Mouse (Mus musculus): ENCODE measurements at regions not wholly inside any gene's neighbourhood (a gene's known extent, or its start where the extent isn't known, plus 50 kb on each side); places are given as distances from the start of the nearest gene placed in this dataset.

DNA sequence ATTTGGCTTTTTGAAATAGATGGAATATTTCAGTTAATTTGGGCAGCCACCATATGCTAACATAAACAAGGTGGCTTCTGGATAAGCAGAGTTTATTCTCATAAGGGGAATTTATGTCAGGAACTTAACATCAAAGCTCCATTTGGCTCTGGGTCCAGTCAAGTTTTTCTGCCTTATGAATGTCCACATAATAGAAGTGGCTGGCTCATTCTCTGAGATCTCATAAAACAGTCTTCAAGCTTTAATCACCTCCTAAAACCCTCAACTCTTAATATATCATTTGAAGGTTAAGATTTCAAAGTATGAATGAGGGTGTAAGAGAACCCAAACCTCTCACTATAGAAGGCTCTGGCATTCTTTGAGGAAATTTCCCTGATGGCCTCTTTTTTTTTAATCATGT lies 1361.0 kb downstream of the Efna5 start:
- TF ChIP-seq NRF1 (IDR thresholded peaks at IDR 0.05; ENCODE audit: insufficient read depth, low read depth, low read length, poor library complexity, severe bottlenecking) (no peak), ZMIZ1 (IDR thresholded peaks at IDR 0.05; ENCODE audit: low read depth, low read length) (no peak), BHLHE40 (IDR thresholded peaks at IDR 0.05; ENCODE audit: borderline replicate concordance, low read depth, low read length) (no peak), USF1 (IDR thresholded peaks at IDR 0.05; ENCODE audit: low read depth, low read length) (no peak), ETS1 (IDR thresholded peaks at IDR 0.05; ENCODE audit: low read depth, low read length) (no peak), NELFE (IDR thresholded peaks at IDR 0.05; ENCODE audit: low read depth, low read length) (no peak), POLR2AphosphoS2 (IDR thresholded peaks at IDR 0.05; ENCODE audit: low read length) (no peak), POLR2AphosphoS5 (IDR thresholded peaks at IDR 0.05; ENCODE audit: borderline replicate concordance, low read depth, low read length) (no peak), MXI1 (IDR thresholded peaks at IDR 0.05; ENCODE audit: low read depth, low read length) (no peak), EP300 (IDR thresholded peaks at IDR 0.05; ENCODE audit: low read depth in 1 of 2, low read length in 2 of 2) (no peak), RAD21 (IDR thresholded peaks at IDR 0.05; ENCODE audit: low read depth, low read length) (no peak), ZKSCAN1 (IDR thresholded peaks at IDR 0.05; ENCODE audit: low read depth, low read length) (no peak), GABPA (IDR thresholded peaks at IDR 0.05; ENCODE audit: low read depth, low read length) (no peak), CHD2 (IDR thresholded peaks at IDR 0.05; ENCODE audit: low read length) (no peak), MYB (IDR thresholded peaks at IDR 0.05; ENCODE audit: low read depth, low read length) (no peak), RCOR1 (IDR thresholded peaks at IDR 0.05; ENCODE audit: low read depth, low read length) (no peak), USF2 (IDR thresholded peaks at IDR 0.05; ENCODE audit: borderline replicate concordance in 1 of 2, insufficient read depth in 1 of 2, low read depth in 1 of 2, low read length in 2 of 2) (no peak)
- Histone ChIP-seq H3K36me3 (ENCODE audit: control insufficient read depth in 1 of 2, insufficient read depth in 2 of 2, low read length in 2 of 2) (no peaks in the 10 kb centered on the region), H3K9me3 (replicated peaks; ENCODE audit: insufficient read depth, low read length) (no peaks in the 10 kb centered on the region), H3K27ac (ENCODE audit: control insufficient read depth, low read depth, low read length) (no peak overlapping the region), H3K9ac (ENCODE audit: control insufficient read depth, low read depth, low read length, poor library complexity, severe bottlenecking) (no peak overlapping the region), H3K79me2 (ENCODE audit: control insufficient read depth, insufficient read depth, low read length, poor library complexity) (no peaks in the 10 kb centered on the region), H3K4me1 (ENCODE audit: control insufficient read depth in 1 of 2, insufficient read depth in 2 of 2, low read length in 2 of 2) (peaks cover 0 to 2% of the 10 kb centered on the region in 2 experiments; a peak in 1 of 4 replicates), H3K4me3 (ENCODE audit: control insufficient read depth in 1 of 2, insufficient read depth in 1 of 2, low read depth in 2 of 2, low read length in 2 of 2) (no peak overlapping the region), H3K27me3 (ENCODE audit: control insufficient read depth in 1 of 2, insufficient read depth in 2 of 2, low read length in 2 of 2) (no peaks in the 10 kb centered on the region)
- DNase-seq (ENCODE audit: low read depth, low spot score) = no peak

DNA sequence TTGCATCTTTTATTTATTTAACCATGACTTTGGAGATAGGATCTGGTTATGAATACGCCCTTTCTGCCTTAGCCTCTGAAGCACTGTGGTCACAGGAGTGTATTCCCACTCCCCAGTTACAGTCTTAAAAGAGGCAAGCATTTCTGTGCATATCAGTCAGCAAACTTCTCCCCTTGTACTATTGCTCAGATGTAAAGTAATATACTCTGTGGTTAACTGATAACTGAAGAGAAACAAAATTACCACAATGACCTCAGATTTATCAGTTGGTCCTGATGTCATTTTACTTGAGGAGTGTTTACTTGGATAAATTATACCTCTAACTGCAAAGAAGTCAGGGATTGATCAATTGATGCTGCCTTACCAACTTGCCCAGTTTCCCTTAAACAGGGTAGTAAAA lies 1366.1 kb downstream of the Efna5 start:
- H3K9me3 ChIP-seq (replicated peaks; ENCODE audit: insufficient read depth, low read length) = no peaks in the 10 kb centered on the region
- no peak for TF ChIP-seq E2F4 (IDR thresholded peaks at IDR 0.05; ENCODE audit: borderline replicate concordance, low read depth, low read length)
- no peak for TF ChIP-seq CHD2 (IDR thresholded peaks at IDR 0.05; ENCODE audit: low read length)
- peak; percentile 83 for TF ChIP-seq ETS1 (IDR thresholded peaks at IDR 0.05; ENCODE audit: low read depth, low read length)
- peak; percentile 78 for TF ChIP-seq TCF12 (IDR thresholded peaks at IDR 0.05; ENCODE audit: low read depth, low read length)
- TF ChIP-seq MYB (IDR thresholded peaks at IDR 0.05; ENCODE audit: low read depth, low read length) = peak; percentile 21; the same call in 1 of the 2 replicates
- peak; percentile 74 for TF ChIP-seq GATA1 (IDR thresholded peaks at IDR 0.05; ENCODE audit: low read depth, low read length)
- TF ChIP-seq RCOR1 (IDR thresholded peaks at IDR 0.05; ENCODE audit: low read depth, low read length) = peak; percentile 87
- TF ChIP-seq UBTF (IDR thresholded peaks at IDR 0.05; ENCODE audit: borderline replicate concordance, insufficient read depth, low read depth, low read length) = no peak
- TF ChIP-seq EP300 (IDR thresholded peaks at IDR 0.05; ENCODE audit: low read depth in 1 of 2, low read length in 2 of 2) = peak; percentile 86 to 88
- no peak overlapping the region for H3K9ac ChIP-seq (ENCODE audit: control insufficient read depth, low read depth, low read length, poor library complexity, severe bottlenecking)
- H3K27ac ChIP-seq (ENCODE audit: control insufficient read depth, low read depth, low read length) = no peak overlapping the region
- peak; percentile 53 for DNase-seq (ENCODE audit: low read depth, low spot score)
- H3K4me3 ChIP-seq (ENCODE audit: control insufficient read depth in 1 of 2, insufficient read depth in 1 of 2, low read depth in 2 of 2, low read length in 2 of 2) = no peak overlapping the region
- peaks cover 0 to 2% of the 10 kb centered on the region in 2 experiments; a peak in 1 of 4 replicates for H3K4me1 ChIP-seq (ENCODE audit: control insufficient read depth in 1 of 2, insufficient read depth in 2 of 2, low read length in 2 of 2)
- peaks cover 0 to 3% of the 10 kb centered on the region in 2 experiments; a peak in 2 of 4 replicates for H3K36me3 ChIP-seq (ENCODE audit: control insufficient read depth in 1 of 2, insufficient read depth in 2 of 2, low read length in 2 of 2)
- H3K27me3 ChIP-seq (ENCODE audit: control insufficient read depth in 1 of 2, insufficient read depth in 2 of 2, low read length in 2 of 2) = no peaks in the 10 kb centered on the region
- no peaks in the 10 kb centered on the region for H3K79me2 ChIP-seq (ENCODE audit: control insufficient read depth, insufficient read depth, low read length, poor library complexity)

Data from MEL (cell line).